Mouse (Mus musculus) MEL (cell line): ENCODE data around the gene Vti1b.

ENCODE experiments used
- CTCF ChIP-seq, 3 experiments: IDR thresholded peaks in 2 of 3; conservative IDR thresholded peaks in 1 of 3; 2 replicates each; pipeline ENCODE4 v1.5.1; 2011 to 2012; ENCODE audit warnings: low read length in 3 of 3, low read depth in 2 of 3, mild to moderate bottlenecking in 2 of 3, improper control_type of control experiment in 1 of 3, inconsistent platforms in 1 of 3, mixed read lengths in 1 of 3, moderate library complexity in 1 of 3; ENCODE audit not compliant: control insufficient read depth in 1 of 3, insufficient read depth in 1 of 3, poor library complexity in 1 of 3, severe bottlenecking in 1 of 3
- GABPA ChIP-seq: IDR thresholded peaks from 2 replicates; pipeline ENCODE4 v1.6.1; 2012; ENCODE audit warnings: low read depth, mild to moderate bottlenecking, inconsistent platforms, low read length, improper control_type of control experiment, moderate library complexity
- GATA1 ChIP-seq: IDR thresholded peaks from 2 replicates; pipeline ENCODE4 v1.6.1; 2011; ENCODE audit warnings: low read depth, low read length, improper control_type of control experiment
- HCFC1 ChIP-seq: IDR thresholded peaks from 2 replicates; pipeline ENCODE4 v1.6.1; 2012; ENCODE audit warnings: low read depth, mild to moderate bottlenecking, inconsistent platforms, low read length, improper control_type of control experiment, moderate library complexity
- JUND ChIP-seq: IDR thresholded peaks from 2 replicates; pipeline ENCODE4 v1.6.1; 2011; ENCODE audit warnings: low read depth, mild to moderate bottlenecking, improper control_type of control experiment, low read length
- POLR2A ChIP-seq, 2 experiments: IDR thresholded peaks; 2 replicates each; pipeline ENCODE4 v1.6.1; 2011 to 2012; ENCODE audit warnings: low read length in 2 of 2, mild to moderate bottlenecking in 2 of 2, control low read depth in 1 of 2, improper control_type of control experiment in 1 of 2, low read depth in 1 of 2, moderate library complexity in 1 of 2; ENCODE audit not compliant: control insufficient read depth in 1 of 2, insufficient read depth in 1 of 2, poor library complexity in 1 of 2
- POLR2AphosphoS5 ChIP-seq: IDR thresholded peaks from 2 replicates; pipeline ENCODE4 v1.6.1; 2012; ENCODE audit warnings: low read depth, borderline replicate concordance, mild to moderate bottlenecking, inconsistent platforms, low read length, moderate library complexity, mixed read lengths
- RCOR1 ChIP-seq: IDR thresholded peaks from 2 replicates; pipeline ENCODE4 v1.6.1; 2012; ENCODE audit warnings: low read depth, mild to moderate bottlenecking, inconsistent platforms, low read length, improper control_type of control experiment
- SIN3A ChIP-seq: IDR thresholded peaks from 2 replicates; pipeline ENCODE4 v1.6.1; 2012; ENCODE audit warnings: low read length, improper control_type of control experiment, inconsistent platforms

DNA sequence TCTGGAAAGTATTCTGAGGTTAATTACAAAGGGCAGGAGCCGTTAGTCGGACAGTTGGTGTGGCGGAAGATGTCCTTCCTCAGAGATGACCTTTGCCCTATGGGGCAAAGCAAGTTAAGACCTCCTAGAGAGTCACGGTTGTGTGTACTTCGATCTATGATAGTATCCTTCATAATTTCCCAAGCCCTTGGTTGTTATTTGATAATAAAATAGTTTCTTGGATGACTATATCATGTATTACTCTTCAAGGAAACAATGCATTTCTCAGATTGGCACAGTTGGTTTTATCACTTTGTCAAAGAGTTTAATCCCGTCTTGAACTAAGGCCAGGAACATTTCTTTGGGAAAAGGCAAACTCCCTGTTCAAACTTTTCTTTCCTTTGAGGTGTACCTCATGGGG lies 19.7 kb upstream of the Vti1b start, which contains the start of gene Rdh11:
- no peak for TF ChIP-seq SIN3A
- TF ChIP-seq CTCF (IDR thresholded peaks at IDR 0.05 in 2 of 3, conservative IDR thresholded peaks at IDR 0.05 in 1 of 3; ENCODE audit: control insufficient read depth in 1 of 3, insufficient read depth in 1 of 3, low read depth in 2 of 3, low read length in 3 of 3, poor library complexity in 1 of 3, severe bottlenecking in 1 of 3), result no peak
- no peak for TF ChIP-seq POLR2AphosphoS5
- no peak for TF ChIP-seq RCOR1
- TF ChIP-seq POLR2A (IDR thresholded peaks at IDR 0.05; ENCODE audit: control insufficient read depth in 1 of 2, insufficient read depth in 1 of 2, low read depth in 1 of 2, low read length in 2 of 2, poor library complexity in 1 of 2), result no peak
- TF ChIP-seq JUND, result no peak
- no peak for TF ChIP-seq GATA1
- TF ChIP-seq HCFC1, result no peak
- no peak for TF ChIP-seq GABPA
